Mouse (Mus musculus): ENCODE data around the gene Ttc9c.

Ttc9c gene

DNA sequence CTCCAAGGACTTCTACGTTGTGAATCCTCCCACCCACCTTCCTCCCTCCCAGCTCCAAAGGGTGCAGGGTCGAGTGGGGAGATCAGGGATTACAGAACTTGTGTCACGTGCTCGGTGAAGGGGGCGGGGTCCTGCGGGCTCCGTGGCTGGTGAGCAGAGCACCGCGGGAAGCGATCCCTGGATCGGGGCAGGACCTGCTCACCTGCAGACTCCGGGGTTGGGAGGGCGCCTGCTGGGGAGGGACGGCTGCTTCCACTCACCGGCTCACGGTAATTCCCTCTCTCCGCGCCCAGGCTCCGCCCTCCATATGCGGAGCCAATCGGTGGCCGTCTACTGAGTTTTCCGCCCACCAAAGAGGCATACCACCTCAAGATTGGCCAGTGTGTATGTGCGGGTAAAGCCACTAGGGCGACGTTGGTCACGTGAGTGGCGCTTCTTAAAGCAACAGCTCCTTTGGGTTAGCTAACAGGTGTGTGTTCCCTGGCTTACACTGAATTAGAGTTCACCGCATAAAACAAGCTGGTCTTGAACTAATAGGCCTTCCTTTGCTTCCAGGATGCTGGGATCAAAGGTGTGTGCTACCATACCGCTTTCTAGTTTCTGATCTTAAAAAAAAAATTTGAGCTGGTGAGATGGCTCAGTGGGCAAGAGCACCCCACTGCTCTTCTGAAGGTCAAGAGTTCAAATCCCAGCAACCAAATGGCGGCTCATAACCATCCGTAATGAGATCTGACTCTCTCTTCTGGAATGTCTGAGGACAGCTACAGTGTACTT lies 32.9 kb downstream of the Ttc9c start, which contains the start of gene Taf6l:
Gene Taf6l (minus strand): TSS at position 410 of the 774 bp plus-strand sequence.
- in situ Hi-C loops (cut with MboI, MseI) = loop anchor here (25.0 kb wide), 1 partner anchor 1749 kb away; the partner anchor contains the start of gene Stip1

GRCm38 (mm10) chr19:8774951-8775421 lies 44.1 kb downstream of the Ttc9c start:
- in situ Hi-C loops (cut with MboI, MseI) = loop anchor here (5.0 to 25.0 kb wide), 2 partner anchors 42 to 1738 kb away; partner anchors contain the start of genes Stip1 and Ttc9c

DNA sequence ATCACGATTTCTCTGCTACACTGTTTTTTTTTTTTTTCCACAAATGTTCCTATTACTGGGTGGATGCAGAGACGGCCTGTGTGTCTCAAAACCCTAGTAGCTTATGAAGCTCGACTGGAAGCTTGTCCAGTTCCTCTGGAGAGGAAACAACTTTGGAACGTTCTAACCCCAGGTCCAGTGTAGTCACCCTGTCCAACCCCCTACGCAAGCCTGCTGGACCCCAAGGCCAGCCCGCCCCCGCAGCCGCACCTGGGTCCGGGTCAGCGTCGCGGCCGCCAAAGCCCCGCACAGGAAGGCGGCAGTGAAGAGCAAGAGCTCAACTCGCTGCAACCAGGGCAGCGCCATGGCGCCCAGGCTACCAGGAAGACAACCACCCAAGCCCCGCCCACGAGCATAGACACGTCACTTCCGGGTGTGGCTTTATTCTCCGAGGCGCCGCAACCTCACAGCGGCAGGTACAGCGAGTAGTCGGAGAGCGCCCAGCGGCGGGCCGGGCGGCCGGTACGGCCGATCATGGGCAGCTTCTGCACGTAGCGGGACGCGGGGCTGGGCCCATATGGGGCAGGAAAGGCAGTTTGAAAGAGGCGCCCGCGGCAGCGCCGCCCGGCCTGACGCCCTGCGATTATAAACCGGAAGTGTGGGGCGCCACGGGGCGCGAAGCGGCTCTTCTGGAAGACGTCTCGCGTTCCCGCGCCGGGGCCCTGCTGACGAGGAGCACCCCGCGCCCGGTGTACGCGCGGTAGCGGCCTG lies 44.9 kb downstream of the Ttc9c start, which contains the start of gene Tmem179b:
Gene Tmem179b (minus strand): TSS at position 382 of the 750 bp plus-strand sequence.
- in situ Hi-C loops (cut with MboI, MseI) = loop anchor here (5.0 kb wide), 1 partner anchor 43 kb away; the partner anchor contains the start of gene Ttc9c

- in situ Hi-C loops (cut with MboI, MseI) = loop anchor here (5.0 kb wide), 1 partner anchor 44 kb away; the partner anchor contains the start of gene Ttc9c
Measured at GRCm38 (mm10) chr19:8773409-8773808, 45.7 kb downstream of the Ttc9c start.

DNA sequence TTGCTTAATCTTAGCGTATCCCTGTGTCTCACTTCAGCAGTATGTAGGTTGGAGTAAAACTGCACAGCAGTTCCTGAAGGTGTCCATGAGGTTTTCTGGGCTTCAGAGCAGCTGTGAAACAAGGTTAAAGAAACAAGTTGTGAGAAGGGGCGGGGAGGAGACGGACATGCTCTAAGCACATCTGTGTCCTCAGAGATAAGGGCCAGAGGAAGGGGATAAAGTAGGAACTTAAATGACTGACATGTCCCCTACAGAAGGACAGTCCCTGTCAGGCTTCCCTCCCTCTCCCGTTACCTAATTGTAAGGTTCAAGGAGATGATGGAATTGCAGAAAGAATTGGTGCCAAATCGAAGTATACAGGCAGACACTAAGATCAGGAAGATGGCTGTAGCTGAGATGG lies 46.1 kb downstream of the Ttc9c start:
- in situ Hi-C loops (cut with MboI, MseI) = loop anchor here (5.0 kb wide), 1 partner anchor 44 kb away; the partner anchor contains the start of gene Ttc9c

DNA sequence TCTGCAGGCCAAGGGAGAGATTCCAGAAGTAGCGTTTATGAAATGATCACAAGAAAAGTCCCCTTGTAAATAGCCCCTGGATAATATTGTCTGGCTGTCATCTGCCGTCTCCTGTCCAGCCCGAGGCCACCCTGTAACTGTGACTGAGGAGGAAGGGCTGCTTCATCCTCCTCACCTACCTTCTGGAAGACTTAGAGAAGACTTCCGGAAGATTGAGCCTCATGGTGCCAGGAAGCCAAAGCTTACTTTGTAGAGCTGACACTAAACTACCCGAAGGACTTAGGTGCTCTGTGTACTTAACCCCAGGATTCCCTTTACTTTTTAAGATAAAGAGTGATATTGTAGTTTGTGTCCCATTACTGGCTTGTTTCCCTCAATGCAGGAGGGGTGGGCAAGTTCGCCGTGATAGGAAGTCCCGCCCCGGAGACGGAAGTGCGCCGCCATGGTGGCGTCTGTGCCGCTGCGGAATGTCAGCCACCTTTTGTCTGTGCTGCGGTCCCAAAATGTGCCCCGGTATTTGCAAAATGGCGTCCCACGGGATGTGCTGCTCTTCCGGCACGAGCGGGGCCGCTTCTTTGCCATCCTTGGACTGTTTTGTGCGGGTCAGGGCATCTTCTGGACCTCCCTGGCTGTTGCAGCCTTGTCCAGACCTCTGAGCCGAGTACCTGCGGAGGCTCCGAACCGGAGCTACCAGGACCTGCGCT lies 48.4 kb downstream of the Ttc9c start, which contains the start of gene Tmem223:
Gene Tmem223 (plus strand): TSS at position 430 of the 704 bp plus-strand sequence.
- in situ Hi-C loops (cut with MboI, MseI) = loop anchor here (5.0 kb wide), 1 partner anchor 47 kb away; the partner anchor contains the start of gene Ttc9c

DNA sequence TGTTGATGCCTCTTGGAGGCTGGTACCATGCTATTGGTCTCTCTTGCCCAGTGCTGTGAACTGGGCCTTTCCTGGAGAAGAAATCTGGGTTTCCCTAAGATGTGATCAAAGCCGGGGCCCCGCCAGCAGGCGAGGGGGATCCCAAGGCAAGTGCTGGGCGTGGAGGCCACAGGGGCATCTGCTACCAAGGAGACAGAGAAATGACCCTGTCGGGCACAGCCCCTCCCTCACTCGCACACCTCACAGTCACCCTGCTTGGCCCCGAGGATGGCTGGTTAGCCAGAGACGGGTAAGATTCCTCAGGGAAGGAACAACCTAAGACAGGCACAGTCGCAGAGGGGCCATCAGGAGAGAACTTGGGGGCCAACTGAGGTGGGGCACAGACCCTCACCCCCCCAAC lies 53.6 kb downstream of the Ttc9c start:
- in situ Hi-C loops (cut with MboI, MseI) = no loop called here

DNA sequence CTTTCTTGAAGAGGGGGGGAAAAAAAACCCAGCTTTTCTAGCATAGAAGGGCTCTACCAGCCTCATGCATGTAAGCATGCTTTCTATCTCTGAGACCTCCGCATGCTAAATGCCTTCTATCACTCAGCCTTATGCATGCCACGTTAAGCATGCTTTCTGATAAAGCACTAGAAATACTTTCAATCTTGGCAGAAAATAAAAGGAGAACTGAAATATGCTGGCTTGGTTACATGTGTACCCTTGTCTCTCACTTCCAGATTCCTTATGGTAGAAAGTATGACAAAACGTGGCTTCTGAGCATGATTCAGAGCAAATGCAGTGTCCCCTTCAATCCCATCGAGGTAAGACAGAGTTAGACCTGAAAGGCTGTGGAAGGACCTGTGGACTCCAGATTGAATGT lies 55.9 kb downstream of the Ttc9c start:
- in situ Hi-C loops (cut with MboI, MseI) = no loop called here

- in situ Hi-C loops (cut with MboI, MseI) = no loop called here
Measured at GRCm38 (mm10) chr19:8760757-8761156, 58.4 kb downstream of the Ttc9c start.
